Mouse (Mus musculus): Measurements from ENCODE around the gene Cpm. TPM values are rescaled to one million over a fixed set of nuclear protein-coding genes. Genes with fewer than 3 reads are reported as not detected.

The Cpm gene
- polyA plus RNA-seq, 1 experiment from 2014 or later: 38.3 TPM

- 90% methylated on average over 7 of the region's 7 CpGs for WGBS
- no peak for DNase-seq (ENCODE audit: low spot score)
- no peak overlapping the region for H3K27ac ChIP-seq (replicated peaks; ENCODE audit: low read depth, low read length)
- no peak overlapping the region for H3K4me3 ChIP-seq (ENCODE audit: low read depth, low read length)
- H3K36me3 ChIP-seq (ENCODE audit: control insufficient read depth, insufficient read depth, low read length): no peaks in the 10 kb centered on the region
- no peaks in the 10 kb centered on the region for H3K9me3 ChIP-seq (ENCODE audit: control insufficient read depth, low read length)
- no peaks in the 10 kb centered on the region for H3K27me3 ChIP-seq (ENCODE audit: control insufficient read depth, insufficient read depth, low read length)
- H3K9ac ChIP-seq (ENCODE audit: low read length): no peak overlapping the region
- no peak for ATAC-seq (ENCODE audit: insufficient number of reproducible peaks, low FRiP score, low TSS enrichment, low read depth)
- H3K4me1 ChIP-seq (ENCODE audit: control insufficient read depth, insufficient read depth, low read length): no peaks in the 10 kb centered on the region
- H3K4me2 ChIP-seq (ENCODE audit: low read depth, severe bottlenecking): no peak overlapping the region
These were observed 20.1 kb upstream of the Cpm start for GRCm38 (mm10) chr10:117608988-117609809.

GRCm38 (mm10) chr10:117609810-117610090 lies 19.6 kb upstream of the Cpm start:
- no peaks in the 10 kb centered on the region for H3K27me3 ChIP-seq (ENCODE audit: control insufficient read depth, insufficient read depth, low read length)
- no peaks in the 10 kb centered on the region for H3K4me1 ChIP-seq (ENCODE audit: control insufficient read depth, insufficient read depth, low read length)
- no peak overlapping the region for H3K4me2 ChIP-seq (ENCODE audit: low read depth, severe bottlenecking)
- H3K9ac ChIP-seq (ENCODE audit: low read length): no peak overlapping the region
- H3K27ac ChIP-seq (replicated peaks; ENCODE audit: low read depth, low read length): no peak overlapping the region
- H3K9me3 ChIP-seq (ENCODE audit: control insufficient read depth, low read length): no peaks in the 10 kb centered on the region
- ATAC-seq (ENCODE audit: insufficient number of reproducible peaks, low FRiP score, low TSS enrichment, low read depth): no peak
- 89% methylated on average over 6 of the region's 6 CpGs for WGBS
- H3K36me3 ChIP-seq (ENCODE audit: control insufficient read depth, insufficient read depth, low read length): no peaks in the 10 kb centered on the region
- no peak overlapping the region for H3K4me3 ChIP-seq (ENCODE audit: low read depth, low read length)
- DNase-seq (ENCODE audit: low spot score): no peak

DNA sequence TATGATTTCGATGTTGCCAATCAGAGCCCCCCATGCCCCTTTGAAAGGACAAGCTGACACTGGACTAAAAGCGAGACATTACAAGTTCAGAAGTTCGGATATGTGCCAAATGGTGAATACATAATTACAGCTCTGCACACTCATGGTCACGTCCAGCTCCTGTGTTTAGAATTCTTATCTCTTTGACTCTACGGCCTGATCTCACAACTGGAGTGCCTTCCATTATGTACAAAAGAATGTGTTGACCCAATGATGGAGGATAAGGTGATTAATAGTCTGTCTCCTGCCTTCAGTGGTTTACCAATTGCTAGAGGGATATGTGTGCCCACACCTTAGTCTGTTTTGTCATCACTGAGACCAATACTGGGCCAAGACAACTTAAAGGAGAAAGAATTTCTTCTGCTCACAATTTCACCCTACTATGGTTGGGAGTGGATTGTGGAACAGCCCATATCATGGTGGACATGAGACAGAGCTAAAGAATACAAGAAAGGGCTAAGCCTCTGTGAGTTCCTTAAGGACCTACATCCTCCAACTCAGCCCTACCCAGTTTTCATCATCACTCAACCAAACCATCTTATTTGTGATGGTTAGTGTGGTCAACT lies 19.0 kb upstream of the Cpm start:
- no peak overlapping the region for H3K4me3 ChIP-seq (ENCODE audit: low read depth, low read length)
- H3K4me2 ChIP-seq (ENCODE audit: low read depth, severe bottlenecking): no peak overlapping the region
- H3K27ac ChIP-seq (replicated peaks; ENCODE audit: low read depth, low read length): no peak overlapping the region
- H3K9me3 ChIP-seq (ENCODE audit: control insufficient read depth, low read length): no peaks in the 10 kb centered on the region
- WGBS: 89% methylated on average over 5 of the region's 5 CpGs
- H3K36me3 ChIP-seq (ENCODE audit: control insufficient read depth, insufficient read depth, low read length): no peaks in the 10 kb centered on the region
- no peak for ATAC-seq (ENCODE audit: insufficient number of reproducible peaks, low FRiP score, low TSS enrichment, low read depth)
- H3K9ac ChIP-seq (ENCODE audit: low read length): no peak overlapping the region
- no peaks in the 10 kb centered on the region for H3K4me1 ChIP-seq (ENCODE audit: control insufficient read depth, insufficient read depth, low read length)
- H3K27me3 ChIP-seq (ENCODE audit: control insufficient read depth, insufficient read depth, low read length): no peaks in the 10 kb centered on the region
- no peak for DNase-seq (ENCODE audit: low spot score)

GRCm38 (mm10) chr10:117610794-117611384 lies 18.4 kb upstream of the Cpm start:
- Histone ChIP-seq H3K4me2 (ENCODE audit: low read depth, severe bottlenecking) (no peak overlapping the region), H3K27me3 (ENCODE audit: control insufficient read depth, insufficient read depth, low read length) (no peaks in the 10 kb centered on the region), H3K4me1 (ENCODE audit: control insufficient read depth, insufficient read depth, low read length) (no peaks in the 10 kb centered on the region), H3K27ac (replicated peaks; ENCODE audit: low read depth, low read length) (no peak overlapping the region), H3K9me3 (ENCODE audit: control insufficient read depth, low read length) (no peaks in the 10 kb centered on the region), H3K36me3 (ENCODE audit: control insufficient read depth, insufficient read depth, low read length) (no peaks in the 10 kb centered on the region), H3K9ac (ENCODE audit: low read length) (no peak overlapping the region), H3K4me3 (ENCODE audit: low read depth, low read length) (no peak overlapping the region)
- DNase-seq (ENCODE audit: low spot score): no peak
- WGBS: 93% methylated on average over 2 of the region's 2 CpGs
- no peak for ATAC-seq (ENCODE audit: insufficient number of reproducible peaks, low FRiP score, low TSS enrichment, low read depth)

GRCm38 (mm10) chr10:117611503-117611902 lies 17.8 kb upstream of the Cpm start:
- Histone ChIP-seq H3K27ac (replicated peaks; ENCODE audit: low read depth, low read length) (no peak overlapping the region), H3K9me3 (ENCODE audit: control insufficient read depth, low read length) (no peaks in the 10 kb centered on the region), H3K4me2 (ENCODE audit: low read depth, severe bottlenecking) (no peak overlapping the region), H3K36me3 (ENCODE audit: control insufficient read depth, insufficient read depth, low read length) (no peaks in the 10 kb centered on the region), H3K27me3 (ENCODE audit: control insufficient read depth, insufficient read depth, low read length) (no peaks in the 10 kb centered on the region), H3K9ac (ENCODE audit: low read length) (no peak overlapping the region), H3K4me3 (ENCODE audit: low read depth, low read length) (no peak overlapping the region), H3K4me1 (ENCODE audit: control insufficient read depth, insufficient read depth, low read length) (no peaks in the 10 kb centered on the region)
- no peak for ATAC-seq (ENCODE audit: insufficient number of reproducible peaks, low FRiP score, low TSS enrichment, low read depth)
- no peak for DNase-seq (ENCODE audit: low spot score)
- 83% methylated on average over 2 of the region's 2 CpGs for WGBS

DNA sequence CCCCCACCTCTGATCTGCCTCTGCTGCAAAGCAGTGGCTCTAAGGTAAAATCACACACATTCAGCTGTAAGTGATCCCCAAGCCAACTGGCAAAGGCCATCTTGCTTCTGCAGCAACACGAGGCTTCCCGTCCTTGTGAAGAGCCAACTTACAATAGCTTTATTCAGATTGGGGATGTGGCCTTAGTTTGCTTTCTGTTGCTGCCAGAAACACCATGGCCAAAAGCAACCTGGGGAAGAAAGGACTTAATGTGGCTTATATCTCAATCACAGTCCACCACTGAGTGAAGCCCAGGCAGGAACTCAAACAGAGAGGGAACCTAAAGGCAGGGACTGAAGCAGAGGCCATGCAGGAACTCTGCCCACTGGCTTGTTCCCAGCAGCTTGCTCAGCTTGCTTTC lies 17.3 kb upstream of the Cpm start:
- ATAC-seq (ENCODE audit: insufficient number of reproducible peaks, low FRiP score, low TSS enrichment, low read depth): no peak
- no peak overlapping the region for H3K4me3 ChIP-seq (ENCODE audit: low read depth, low read length)
- H3K36me3 ChIP-seq (ENCODE audit: control insufficient read depth, insufficient read depth, low read length): no peaks in the 10 kb centered on the region
- no peaks in the 10 kb centered on the region for H3K27me3 ChIP-seq (ENCODE audit: control insufficient read depth, insufficient read depth, low read length)
- no peaks in the 10 kb centered on the region for H3K4me1 ChIP-seq (ENCODE audit: control insufficient read depth, insufficient read depth, low read length)
- WGBS: 86% methylated on average over 2 of the region's 2 CpGs
- H3K4me2 ChIP-seq (ENCODE audit: low read depth, severe bottlenecking): no peak overlapping the region
- H3K27ac ChIP-seq (replicated peaks; ENCODE audit: low read depth, low read length): no peak overlapping the region
- no peak overlapping the region for H3K9ac ChIP-seq (ENCODE audit: low read length)
- DNase-seq (ENCODE audit: low spot score): no peak
- no peaks in the 10 kb centered on the region for H3K9me3 ChIP-seq (ENCODE audit: control insufficient read depth, low read length)

DNA sequence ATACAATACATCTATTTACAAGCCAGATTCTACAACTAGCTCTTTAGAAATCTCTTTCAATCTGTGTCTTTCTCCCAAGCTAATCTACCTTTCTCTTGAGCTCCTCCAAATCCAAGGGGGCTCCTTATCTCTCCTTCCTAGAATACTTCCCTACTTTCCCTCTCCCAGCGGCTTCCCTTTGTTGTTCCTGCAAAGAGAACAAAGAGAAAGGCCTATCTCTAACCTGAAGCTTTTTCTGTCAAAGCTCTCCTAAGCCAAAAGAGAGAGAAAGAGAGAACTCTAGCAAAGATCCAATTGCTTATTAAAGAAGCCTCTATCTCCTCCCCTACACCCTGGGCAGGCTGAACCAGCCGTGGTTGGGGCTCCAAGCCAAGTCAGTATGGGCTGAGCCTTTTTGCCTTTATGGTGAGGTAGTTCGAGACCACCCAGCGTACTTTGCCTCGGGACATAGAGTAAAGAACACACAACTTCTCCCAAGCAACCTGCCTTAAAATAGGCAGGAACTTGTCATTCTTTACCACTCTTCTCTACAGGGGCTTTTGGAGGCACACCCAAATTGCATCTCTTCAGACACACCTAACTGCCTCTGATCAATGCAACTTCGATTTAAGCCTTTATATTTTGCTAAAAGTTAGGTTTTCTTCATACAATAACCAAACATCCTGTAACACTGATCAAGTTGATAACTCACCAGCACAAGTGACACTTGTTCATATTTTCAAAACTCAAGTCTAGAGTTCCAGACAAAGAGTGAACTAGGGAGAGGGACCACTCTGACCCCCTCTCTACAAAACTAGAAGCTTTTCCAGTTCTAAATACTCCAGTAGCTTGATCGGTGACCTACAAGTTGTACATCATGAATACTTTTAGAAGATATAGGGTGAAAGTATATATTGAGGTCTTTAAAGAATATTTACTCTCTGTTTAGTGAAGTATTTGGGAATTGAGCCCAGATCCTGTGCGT lies 16.4 kb upstream of the Cpm start:
- Histone ChIP-seq H3K9me3 (ENCODE audit: control insufficient read depth, low read length) (no peaks in the 10 kb centered on the region), H3K4me3 (ENCODE audit: low read depth, low read length) (no peak overlapping the region), H3K4me2 (ENCODE audit: low read depth, severe bottlenecking) (no peak overlapping the region), H3K9ac (ENCODE audit: low read length) (no peak overlapping the region), H3K27ac (replicated peaks; ENCODE audit: low read depth, low read length) (no peak overlapping the region), H3K27me3 (ENCODE audit: control insufficient read depth, insufficient read depth, low read length) (no peaks in the 10 kb centered on the region), H3K4me1 (ENCODE audit: control insufficient read depth, insufficient read depth, low read length) (no peaks in the 10 kb centered on the region), H3K36me3 (ENCODE audit: control insufficient read depth, insufficient read depth, low read length) (no peaks in the 10 kb centered on the region)
- WGBS: 88% methylated on average over 8 of the region's 8 CpGs
- no peak for DNase-seq (ENCODE audit: low spot score)
- ATAC-seq (ENCODE audit: insufficient number of reproducible peaks, low FRiP score, low TSS enrichment, low read depth): no peak

DNA sequence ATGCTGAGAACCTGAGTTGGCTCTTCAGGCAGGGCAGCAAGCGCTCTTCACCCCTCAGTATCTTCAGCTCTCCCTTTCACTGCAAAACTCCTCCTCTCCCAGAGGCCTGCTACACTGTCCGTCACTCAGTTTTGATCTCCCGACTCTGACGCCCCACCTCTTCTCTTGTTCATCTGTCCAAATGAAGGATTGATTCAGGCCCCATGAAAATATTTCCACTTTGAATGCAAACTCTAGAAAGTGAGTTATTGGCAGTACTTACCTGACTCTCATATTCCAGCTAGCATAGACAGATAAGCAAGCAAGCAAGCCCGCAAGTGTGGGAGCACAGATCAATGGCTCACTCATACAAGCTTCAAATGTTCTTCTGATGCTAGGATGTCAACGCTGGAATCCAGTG lies 15.3 kb upstream of the Cpm start:
- Histone ChIP-seq H3K9me3 (ENCODE audit: control insufficient read depth, low read length) (no peaks in the 10 kb centered on the region), H3K4me2 (ENCODE audit: low read depth, severe bottlenecking) (no peak overlapping the region), H3K4me1 (ENCODE audit: control insufficient read depth, insufficient read depth, low read length) (no peaks in the 10 kb centered on the region), H3K9ac (ENCODE audit: low read length) (no peak overlapping the region), H3K4me3 (ENCODE audit: low read depth, low read length) (no peak overlapping the region), H3K36me3 (ENCODE audit: control insufficient read depth, insufficient read depth, low read length) (no peaks in the 10 kb centered on the region), H3K27me3 (ENCODE audit: control insufficient read depth, insufficient read depth, low read length) (no peaks in the 10 kb centered on the region), H3K27ac (replicated peaks; ENCODE audit: low read depth, low read length) (no peak overlapping the region)
- DNase-seq (ENCODE audit: low spot score): no peak
- ATAC-seq (ENCODE audit: insufficient number of reproducible peaks, low FRiP score, low TSS enrichment, low read depth): no peak
- 82% methylated on average over 6 of the region's 6 CpGs for WGBS

Data from limb, embryonic 11.5 days (tissue).